Mouse (Mus musculus) heart, postnatal 0 days (tissue): ENCODE data around the gene Cdkal1. TPM values are rescaled to one million over a fixed set of nuclear protein-coding genes. Genes with fewer than 3 reads are reported as not detected.

Source experiments
- ATAC-seq: fragments of 200-750 bp; cut with Nextera tagmentation; 2 replicates; pipeline ENCODE4 v1.8.0; 2017; ENCODE audit warnings: low read depth, moderate number of reproducible peaks, moderate library complexity; ENCODE audit not compliant: insufficient read depth
- DNase-seq: peaks from one replicate; pipeline ENCODE4 v3.0.0-alpha.2; 2016; ENCODE audit warnings: low spot score
- H3K27ac ChIP-seq: fragments of 300-500 bp; sonication (generic); 2 replicates; pipeline ENCODE4 v1.5.1; 2014; ENCODE audit warnings: low read depth, mild to moderate bottlenecking
- H3K27me3 ChIP-seq: fragments of 300-500 bp; sonication (generic); 2 replicates; pipeline ENCODE4 v1.6.1; 2014; ENCODE audit warnings: low read length, mixed read lengths; ENCODE audit not compliant: control insufficient read depth, insufficient read depth
- H3K36me3 ChIP-seq: fragments of 300-500 bp; sonication (generic); replicated peaks from 2 replicates; pipeline ENCODE4 v1.6.1; 2014; ENCODE audit warnings: low read length, mixed read lengths; ENCODE audit not compliant: control insufficient read depth, insufficient read depth
- H3K4me1 ChIP-seq: fragments of 300-500 bp; sonication (generic); 2 replicates; pipeline ENCODE4 v1.6.1; 2014; ENCODE audit warnings: antibody characterized with exemption; ENCODE audit not compliant: control insufficient read depth, insufficient read depth
- H3K4me2 ChIP-seq: fragments of 300-500 bp; sonication (generic); 2 replicates; pipeline ENCODE4 v1.6.1; 2014; ENCODE audit warnings: low read depth, mild to moderate bottlenecking, low read length, moderate library complexity
- H3K4me3 ChIP-seq: fragments of 300-500 bp; sonication (generic); 2 replicates; pipeline ENCODE4 v1.5.1; 2014; ENCODE audit warnings: low read depth, low read length
- H3K9ac ChIP-seq: fragments of 300-500 bp; sonication (generic); replicated peaks from 2 replicates; pipeline ENCODE4 v1.6.1; 2014; ENCODE audit warnings: low read depth, low read length, mixed read lengths
- H3K9me3 ChIP-seq: fragments of 300-500 bp; sonication (generic); replicated peaks from 2 replicates; pipeline ENCODE4 v1.6.1; 2016; ENCODE audit warnings: low read length; ENCODE audit not compliant: control insufficient read depth
- CTCF ChIP-seq: IDR thresholded peaks from 2 replicates; pipeline ENCODE4 v1.5.1; 2016; ENCODE audit warnings: antibody characterized with exemption, control low read depth, low read depth
- EP300 ChIP-seq: IDR thresholded peaks from 2 replicates; pipeline ENCODE4 v1.6.1; 2016; ENCODE audit warnings: antibody characterized with exemption, low read depth
- WGBS: fragments of 180-500 bp; shearing (Covaris S2); extraction: QIAGEN DNeasy Blood & Tissue Kit; methylation state at CpG from one replicate; pipeline ENCODE4 v1.1.7; 2014; 5-methylcytosine and 5-hydroxymethylcytosine counted together
- polyA plus RNA-seq: library from polyadenylated mRNA; unstranded; fragments of >200 nt; fragmentation: Nextera tagmentation; extraction: Ambion mirVana; gene quantifications from 2 replicates; pipeline ENCODE4 v1.2.1, GENCODE M21; 2015
- total RNA-seq: library from RNA; depleted of rRNA; stranded (reverse); fragments of >200 nt; gene quantifications from 2 replicates; pipeline ENCODE4 v1.2.3, GENCODE M21; 2014; ENCODE audit warnings: low replicate concordance

Gene Cdkal1
- total and polyA plus RNA-seq, 2 experiments from 2014 or later = 9.6 to 17.6 TPM

- no peak for ATAC-seq
- H3K9ac ChIP-seq = no peak overlapping the region
- DNase-seq = no peak
- no peaks in the 10 kb centered on the region for H3K9me3 ChIP-seq
- H3K4me1 ChIP-seq = no peaks in the 10 kb centered on the region
- no peaks in the 10 kb centered on the region for H3K27me3 ChIP-seq
- no peak overlapping the region for H3K4me2 ChIP-seq
- H3K4me3 ChIP-seq = no peak overlapping the region
- H3K36me3 ChIP-seq = no peaks in the 10 kb centered on the region
- TF ChIP-seq EP300 = no peak
- TF ChIP-seq CTCF = no peak
- peak overlapping the region; percentile 30; the same call in 1 of the 2 replicates for H3K27ac ChIP-seq
- WGBS = 73% methylated on average over 2 of the region's 2 CpGs
Measured at GRCm38 (mm10) chr13:29818314-29818713, 37.2 kb downstream of the Cdkal1 start.

DNA sequence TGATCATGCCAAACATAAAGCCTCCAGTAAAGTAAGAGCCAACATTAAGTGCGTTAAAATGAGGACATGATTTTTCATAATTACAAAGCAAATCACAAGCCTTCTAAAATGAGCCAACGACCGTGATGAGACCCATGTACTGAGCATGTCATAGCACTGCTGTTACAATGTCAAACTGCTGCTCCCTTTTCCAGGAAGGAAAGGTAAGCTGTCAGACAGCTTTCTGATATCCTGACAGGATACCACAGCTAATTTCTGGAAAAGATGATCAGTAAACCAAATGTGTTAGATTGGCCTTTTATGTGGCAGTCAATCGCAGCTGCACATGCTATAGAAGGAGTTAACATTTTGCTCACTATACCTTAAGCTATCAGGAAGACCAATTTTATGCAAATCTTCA, 44.7 kb downstream of the Cdkal1 start:
- H3K27me3 ChIP-seq = no peaks in the 10 kb centered on the region
- no peak overlapping the region for H3K4me3 ChIP-seq
- WGBS = 84% methylated on average over 4 of the region's 4 CpGs
- ATAC-seq (no peak), DNase-seq (no peak)
- H3K9me3 ChIP-seq = no peaks in the 10 kb centered on the region
- H3K36me3 ChIP-seq = no peaks in the 10 kb centered on the region
- no peaks in the 10 kb centered on the region for H3K4me1 ChIP-seq
- no peak overlapping the region for H3K4me2 ChIP-seq
- no peak for TF ChIP-seq CTCF
- no peak for TF ChIP-seq EP300
- no peak overlapping the region for H3K9ac ChIP-seq
- no peak overlapping the region for H3K27ac ChIP-seq

- H3K9me3 ChIP-seq = no peaks in the 10 kb centered on the region
- no peaks in the 10 kb centered on the region for H3K4me1 ChIP-seq
- TF ChIP-seq EP300 (no peak), CTCF (no peak)
- ATAC-seq = no peak
- no peak overlapping the region for H3K9ac ChIP-seq
- no peak overlapping the region for H3K4me3 ChIP-seq
- no peaks in the 10 kb centered on the region for H3K36me3 ChIP-seq
- no peak overlapping the region for H3K27ac ChIP-seq
- no peak overlapping the region for H3K4me2 ChIP-seq
- H3K27me3 ChIP-seq = no peaks in the 10 kb centered on the region
- DNase-seq = no peak
- 81% methylated on average over 3 of the region's 3 CpGs for WGBS
Measured at GRCm38 (mm10) chr13:29808383-29808782, 47.1 kb downstream of the Cdkal1 start.

GRCm38 (mm10) chr13:29807930-29808329, 47.5 kb downstream of the Cdkal1 start:
- no peaks in the 10 kb centered on the region for H3K27me3 ChIP-seq
- WGBS = 92% methylated on average over 3 of the region's 3 CpGs
- H3K4me2 ChIP-seq = no peak overlapping the region
- H3K4me1 ChIP-seq = no peaks in the 10 kb centered on the region
- DNase-seq = no peak
- TF ChIP-seq EP300 (no peak), CTCF (no peak)
- H3K36me3 ChIP-seq = no peaks in the 10 kb centered on the region
- no peak overlapping the region for H3K4me3 ChIP-seq
- no peak overlapping the region for H3K27ac ChIP-seq
- no peak overlapping the region for H3K9ac ChIP-seq
- no peaks in the 10 kb centered on the region for H3K9me3 ChIP-seq
- no peak for ATAC-seq

DNA sequence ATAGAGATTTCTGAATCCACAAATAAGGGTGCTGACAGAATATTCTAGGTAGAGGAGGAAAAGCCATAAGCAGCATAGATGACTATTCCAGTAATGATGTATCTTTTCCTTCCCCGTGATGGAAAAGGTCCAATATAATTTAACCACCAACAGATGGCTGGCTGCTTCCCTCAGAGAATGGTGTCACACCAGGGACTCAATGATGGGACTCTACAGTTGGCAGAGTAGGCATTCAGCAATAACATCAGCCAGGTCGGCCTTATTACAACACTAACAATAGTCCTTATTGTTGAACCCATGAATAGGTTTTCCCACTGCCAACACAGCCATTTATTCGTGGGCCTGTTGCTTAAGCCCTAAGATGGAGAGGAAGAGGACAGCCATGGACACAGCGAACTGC, 48.6 kb downstream of the Cdkal1 start:
- no peaks in the 10 kb centered on the region for H3K4me1 ChIP-seq
- no peaks in the 10 kb centered on the region for H3K36me3 ChIP-seq
- H3K27me3 ChIP-seq = no peaks in the 10 kb centered on the region
- DNase-seq (no peak), ATAC-seq (no peak)
- no peak overlapping the region for H3K9ac ChIP-seq
- TF ChIP-seq EP300 (no peak), CTCF (no peak)
- H3K27ac ChIP-seq = no peak overlapping the region
- H3K4me3 ChIP-seq = no peak overlapping the region
- 87% methylated on average over 4 of the region's 4 CpGs for WGBS
- H3K4me2 ChIP-seq = no peak overlapping the region
- no peaks in the 10 kb centered on the region for H3K9me3 ChIP-seq

- H3K4me2 ChIP-seq = no peak overlapping the region
- H3K4me1 ChIP-seq = no peaks in the 10 kb centered on the region
- H3K36me3 ChIP-seq = no peaks in the 10 kb centered on the region
- no peak overlapping the region for H3K27ac ChIP-seq
- H3K27me3 ChIP-seq = no peaks in the 10 kb centered on the region
- no peak for ATAC-seq
- TF ChIP-seq CTCF (no peak), EP300 (no peak)
- H3K4me3 ChIP-seq = no peak overlapping the region
- no peak for DNase-seq
- 95% methylated on average over 1 of the region's 1 CpGs for WGBS
- no peaks in the 10 kb centered on the region for H3K9me3 ChIP-seq
- no peak overlapping the region for H3K9ac ChIP-seq
Measured at GRCm38 (mm10) chr13:29805296-29805695, 50.2 kb downstream of the Cdkal1 start.
